ENCODE assay signal across 13 mouse cellular contexts in genomic region chr13:106691787-106692571, GRCm38 (mm10).
DNase-seq lines count a peak whose midpoint lies in the region; ATAC-seq and TF ChIP-seq lines count a peak whose summit lies in the region.
"Had no signal": no experiment of that assay in that cellular context is flagged by ENCODE, and none has a peak within 500 bp of the region (broad histone marks: within the 10 kb centered on the region; RNA-seq: fewer than 3 reads in every experiment).

No protein-coding gene starts in this region.

- WGBS in heart, postnatal 0 days: 59% methylated on average over 10 of the region's 10 CpGs

- peak overlapping the region; percentile 26 for H3K4me3 ChIP-seq in heart, postnatal 0 days (ENCODE audit: low read depth, low read length)
- H3K4me3 ChIP-seq in brown adipose tissue, adult 24 weeks (ENCODE audit: insufficient read depth, low read depth, low read length): peak overlapping the region; percentile 45; the same call in 1 of the 2 replicates
- H3K4me3 ChIP-seq: heart, embryonic 12.5 days; intestine, embryonic 15.5 days; left cerebral cortex, adult 2 months; midbrain, embryonic 13.5 days had no signal

- H3K4me1 ChIP-seq in heart, postnatal 0 days (ENCODE audit: control insufficient read depth, insufficient read depth): no peaks in the 10 kb centered on the region
- no peaks in the 10 kb centered on the region for H3K4me1 ChIP-seq in brown adipose tissue, adult 24 weeks (ENCODE audit: control insufficient read depth, insufficient read depth, insufficient read length, low read length)
- H3K4me1 ChIP-seq: heart, embryonic 12.5 days; intestine, embryonic 15.5 days had no signal

- no peaks in the 10 kb centered on the region for H3K9me3 ChIP-seq in heart, postnatal 0 days (replicated peaks; ENCODE audit: control insufficient read depth, low read length)
- H3K9me3 ChIP-seq: heart, embryonic 12.5 days; intestine, embryonic 15.5 days; midbrain, embryonic 13.5 days had no signal

- no peak for DNase-seq in heart, postnatal 0 days (ENCODE audit: low spot score)
- no peak for DNase-seq in heart, adult 8-10 months (ENCODE audit: low spot score)
- DNase-seq in CD4-positive, CD25-positive, alpha-beta regulatory T cell, adult 2 months (ENCODE audit: low read depth, low spot score): peak; percentile 7
- no peak for DNase-seq in kidney, adult 11 months
- DNase-seq in embryo, embryonic 9.5 days (ENCODE audit: extremely low spot score): no peak
- DNase-seq in embryo, embryonic 10.5 days (ENCODE audit: low spot score): no peak
- DNase-seq: kidney, postnatal 25 days had no signal

- TF ChIP-seq EP300 in heart, postnatal 0 days (IDR thresholded peaks at IDR 0.05; ENCODE audit: low read depth): no peak

- H3K9ac ChIP-seq in heart, postnatal 0 days (replicated peaks; ENCODE audit: low read depth, low read length): no peak overlapping the region
- H3K9ac ChIP-seq: heart, embryonic 12.5 days; intestine, embryonic 15.5 days; midbrain, embryonic 13.5 days had no signal

- no peak overlapping the region for H3K27ac ChIP-seq in heart, postnatal 0 days (ENCODE audit: low read depth)
- H3K27ac ChIP-seq in brown adipose tissue, adult 24 weeks (replicated peaks; ENCODE audit: low read depth, low read length): no peak overlapping the region
- H3K27ac ChIP-seq: intestine, embryonic 15.5 days; left cerebral cortex, adult 2 months; midbrain, embryonic 13.5 days had no signal

- H3K27me3 ChIP-seq in heart, postnatal 0 days (ENCODE audit: control insufficient read depth, insufficient read depth, low read length): no peaks in the 10 kb centered on the region
- H3K27me3 ChIP-seq: heart, embryonic 12.5 days; intestine, embryonic 15.5 days; midbrain, embryonic 13.5 days had no signal

- no peak for TF ChIP-seq CTCF in heart, postnatal 0 days (IDR thresholded peaks at IDR 0.05; ENCODE audit: low read depth)

- H3K4me2 ChIP-seq in heart, postnatal 0 days (ENCODE audit: low read depth, low read length): peak overlapping the region; percentile 34
- H3K4me2 ChIP-seq: heart, embryonic 12.5 days; intestine, embryonic 15.5 days; midbrain, embryonic 13.5 days had no signal

- ATAC-seq in heart, postnatal 0 days (ENCODE audit: insufficient read depth, low read depth): no peak
- ATAC-seq in megakaryocyte, adult 5-6 weeks (ENCODE audit: poor library complexity, severe bottlenecking): peak; percentile 62
- ATAC-seq: intestine, embryonic 15.5 days; midbrain, embryonic 13.5 days had no signal

- H3K36me3 ChIP-seq in heart, postnatal 0 days (replicated peaks; ENCODE audit: control insufficient read depth, insufficient read depth, low read length): no peaks in the 10 kb centered on the region
- H3K36me3 ChIP-seq: heart, embryonic 12.5 days; intestine, embryonic 15.5 days; midbrain, embryonic 13.5 days had no signal
